Mouse (Mus musculus): ENCODE data around the gene Haspin. TPM values are rescaled to one million over a fixed set of nuclear protein-coding genes. Genes with fewer than 3 reads are reported as not detected.

Gene Haspin
- polyA plus RNA-seq, 1 experiment from 2014 or later = 4.0 TPM

DNA sequence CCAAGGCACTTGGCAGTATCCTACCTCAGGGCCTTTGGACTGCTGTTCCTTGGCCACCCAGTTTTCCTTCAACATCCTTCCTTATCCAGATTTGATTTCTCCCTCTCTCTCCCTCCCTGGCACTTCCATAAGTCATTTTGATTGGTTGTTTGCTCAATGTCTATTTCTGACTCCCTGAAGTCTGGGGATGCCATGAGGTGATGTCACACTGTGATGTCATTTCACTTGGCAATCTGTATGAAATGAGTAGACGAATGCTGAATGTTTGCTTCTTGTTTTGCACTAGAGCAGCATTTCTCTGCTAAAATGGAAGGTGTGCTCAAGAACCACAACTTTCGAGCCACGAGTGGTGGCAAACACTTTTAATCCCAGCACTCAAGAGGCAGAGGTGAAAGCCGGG, 23.5 kb upstream of the Haspin start:
- Histone ChIP-seq H3K4me3 (ENCODE audit: inconsistent target) (no peak overlapping the region), H3K27ac (no peak overlapping the region), H3K79me2 (ENCODE audit: inconsistent target) (no peaks in the 10 kb centered on the region), H3K36me3 (ENCODE audit: inconsistent target) (no peaks in the 10 kb centered on the region)
- WGBS (ENCODE audit: missing documents) = 80% methylated on average over 4 of the region's 4 CpGs

DNA sequence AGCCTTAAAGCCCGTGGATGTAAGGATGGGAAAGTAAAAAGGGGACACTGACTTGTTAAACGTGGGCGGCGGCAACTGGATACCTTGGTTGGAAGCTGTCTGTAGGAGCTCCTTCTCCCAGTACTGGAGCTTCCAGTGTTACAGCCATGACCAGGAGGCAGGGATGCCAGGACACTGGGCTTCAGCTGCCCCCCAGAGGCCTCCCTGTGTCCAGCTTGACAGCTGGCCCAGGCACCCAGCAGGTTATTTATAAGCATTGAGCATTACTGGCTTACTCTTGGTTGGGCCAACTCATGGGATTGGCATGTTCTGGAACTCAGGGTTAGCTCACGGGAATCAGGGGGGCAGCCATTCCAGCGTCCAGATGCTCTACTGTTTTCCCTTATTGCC, 22.7 kb upstream of the Haspin start:
- 54% methylated on average over 6 of the region's 6 CpGs for WGBS (ENCODE audit: missing documents)
- Histone ChIP-seq H3K27ac (no peak overlapping the region), H3K4me3 (ENCODE audit: inconsistent target) (no peak overlapping the region), H3K79me2 (ENCODE audit: inconsistent target) (no peaks in the 10 kb centered on the region), H3K36me3 (ENCODE audit: inconsistent target) (no peaks in the 10 kb centered on the region)

DNA sequence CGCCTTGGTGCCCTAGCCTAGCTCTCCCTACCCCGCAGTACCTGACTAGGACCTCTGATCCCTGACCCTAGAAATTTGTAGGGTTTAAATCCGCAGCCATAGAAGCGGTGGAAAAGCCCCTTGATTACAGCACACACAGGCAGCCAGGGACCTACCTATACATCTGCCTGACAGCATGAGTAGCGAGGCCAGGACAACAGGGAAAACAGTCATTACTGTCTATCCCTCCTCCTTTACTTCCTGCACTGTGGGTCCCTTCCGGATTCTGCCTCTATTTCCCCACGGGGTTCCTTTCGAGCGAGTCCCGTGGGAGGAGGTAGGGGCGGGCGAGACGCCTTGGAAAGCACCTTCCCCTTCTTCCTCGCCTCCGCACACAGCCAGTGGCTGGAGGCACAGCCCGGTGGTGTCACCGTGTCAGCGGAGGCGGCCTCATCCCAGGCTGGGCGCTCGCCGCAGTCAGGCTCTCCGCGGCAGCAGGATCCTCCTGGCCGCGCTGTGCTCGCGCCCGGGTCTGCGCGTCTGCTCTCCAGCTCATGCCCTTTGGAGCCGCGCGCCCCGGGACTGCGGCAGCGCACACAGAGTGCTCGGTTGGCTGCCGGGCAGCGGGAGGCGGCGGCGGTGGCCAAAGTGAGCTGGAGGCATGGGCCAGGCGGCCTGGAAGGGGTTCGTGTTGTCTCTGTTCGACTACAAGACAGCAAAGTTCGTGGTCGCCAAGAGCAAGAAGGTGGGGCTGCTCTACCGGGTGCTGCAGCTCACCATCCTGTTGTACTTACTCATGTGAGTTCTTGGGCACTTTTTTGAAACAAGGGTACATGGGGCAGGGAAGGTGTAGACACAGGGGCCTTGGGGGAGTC, 22.1 kb upstream of the Haspin start, which contains the start of gene P2rx5:
TSS of gene P2rx5 (plus strand) at position 465 of the 854 bp plus-strand sequence.
- WGBS (ENCODE audit: missing documents) = 7% methylated on average over 48 of the region's 49 CpGs

DNA sequence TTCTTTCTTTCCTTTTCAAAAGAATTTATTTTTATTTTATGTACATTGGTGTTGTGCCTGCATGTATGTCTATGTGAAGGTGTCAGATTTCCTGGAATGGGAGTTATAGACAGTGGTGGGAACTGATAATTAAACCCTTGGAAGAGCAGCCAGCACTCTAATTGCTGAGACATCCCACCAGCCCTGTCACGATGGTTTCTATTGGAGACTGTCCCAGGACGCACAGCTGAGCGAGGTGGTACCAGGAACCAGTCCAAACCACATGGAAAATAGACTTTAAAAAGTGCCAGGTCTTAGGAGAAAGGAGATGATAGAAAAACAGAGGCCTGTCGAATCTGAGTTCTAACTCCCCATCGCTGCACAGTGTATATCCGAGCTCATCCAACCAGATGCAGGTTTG, 17.0 kb upstream of the Haspin start:
- 85% methylated on average over 6 of the region's 6 CpGs for WGBS (ENCODE audit: missing documents)

More for the DNA sequence above, 22.1 kb upstream of the Haspin start, which contains the start of gene P2rx5:
- no peak within 1 kb of the TSS for H3K27ac ChIP-seq
- no peaks in the 10 kb centered on the region for H3K79me2 ChIP-seq (ENCODE audit: inconsistent target)
- no peaks in the 10 kb centered on the region for H3K36me3 ChIP-seq (ENCODE audit: inconsistent target)
- no peak within 1 kb of the TSS for H3K4me3 ChIP-seq (ENCODE audit: inconsistent target)

DNA sequence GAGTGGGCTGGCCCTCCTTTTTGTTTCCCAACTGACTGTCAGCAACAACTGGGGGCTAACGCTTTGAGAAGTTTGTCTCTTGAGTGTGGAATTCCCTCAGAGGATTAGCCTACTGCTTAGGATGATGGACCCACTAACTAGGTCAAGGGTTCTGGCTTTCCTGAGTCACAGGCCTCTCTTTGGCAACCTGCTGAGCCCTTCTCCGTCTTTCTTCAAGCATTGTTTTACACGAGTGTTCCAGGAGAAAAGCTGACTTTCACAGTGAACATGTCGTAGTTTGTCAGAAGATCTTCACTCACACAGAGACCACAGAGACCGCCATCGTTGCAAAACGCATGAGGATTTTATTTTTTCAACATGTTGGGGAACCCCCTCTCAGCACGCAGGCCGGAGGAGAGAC, 10.1 kb upstream of the Haspin start:
- Histone ChIP-seq H3K36me3 (ENCODE audit: inconsistent target) (no peaks in the 10 kb centered on the region), H3K27ac (no peak overlapping the region), H3K4me3 (ENCODE audit: inconsistent target) (no peak overlapping the region), H3K79me2 (ENCODE audit: inconsistent target) (no peaks in the 10 kb centered on the region)
- 80% methylated on average over 9 of the region's 9 CpGs for WGBS (ENCODE audit: missing documents)

More for the DNA sequence above, 17.0 kb upstream of the Haspin start:
- Histone ChIP-seq H3K27ac (no peak overlapping the region), H3K36me3 (ENCODE audit: inconsistent target) (no peaks in the 10 kb centered on the region), H3K4me3 (ENCODE audit: inconsistent target) (no peak overlapping the region), H3K79me2 (ENCODE audit: inconsistent target) (no peaks in the 10 kb centered on the region)

DNA sequence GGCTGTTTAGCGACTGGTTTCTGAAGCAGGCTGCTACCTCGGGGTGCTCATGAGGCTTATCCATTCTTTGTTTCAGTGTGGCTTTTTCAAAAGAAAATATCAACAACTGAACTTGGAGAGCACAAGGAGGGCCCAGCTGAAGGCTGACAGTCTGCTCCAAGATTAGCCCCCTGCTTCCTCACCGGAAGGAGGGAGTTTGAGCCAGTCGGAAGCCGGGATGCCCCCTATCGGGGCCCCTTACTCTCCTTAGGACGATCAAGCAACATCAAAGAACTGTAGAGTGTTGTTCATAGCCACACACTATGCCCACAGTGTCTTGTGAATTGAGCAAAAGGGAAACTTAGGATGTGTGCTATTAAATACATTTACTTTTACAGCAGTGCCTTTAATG, 8.9 kb upstream of the Haspin start:
- Histone ChIP-seq H3K4me3 (ENCODE audit: inconsistent target) (no peak overlapping the region), H3K79me2 (ENCODE audit: inconsistent target) (no peaks in the 10 kb centered on the region), H3K27ac (no peak overlapping the region), H3K36me3 (ENCODE audit: inconsistent target) (no peaks in the 10 kb centered on the region)
- 86% methylated on average over 7 of the region's 7 CpGs for WGBS (ENCODE audit: missing documents)

GRCm38 (mm10) chr11:73146026-73146974, 8.2 kb upstream of the Haspin start:
- Histone ChIP-seq H3K79me2 (ENCODE audit: inconsistent target) (no peaks in the 10 kb centered on the region), H3K27ac (no peak overlapping the region), H3K4me3 (ENCODE audit: inconsistent target) (no peak overlapping the region), H3K36me3 (ENCODE audit: inconsistent target) (no peaks in the 10 kb centered on the region)
- WGBS (ENCODE audit: missing documents) = 92% methylated on average over 11 of the region's 11 CpGs

GRCm38 (mm10) chr11:73144261-73144681, 6.2 kb upstream of the Haspin start:
- H3K36me3 ChIP-seq (ENCODE audit: inconsistent target) = no peaks in the 10 kb centered on the region
- no peak overlapping the region for H3K4me3 ChIP-seq (ENCODE audit: inconsistent target)
- no peaks in the 10 kb centered on the region for H3K79me2 ChIP-seq (ENCODE audit: inconsistent target)
- no peak overlapping the region for H3K27ac ChIP-seq
- 100% methylated on average over 1 of the region's 1 CpGs for WGBS (ENCODE audit: missing documents)

DNA sequence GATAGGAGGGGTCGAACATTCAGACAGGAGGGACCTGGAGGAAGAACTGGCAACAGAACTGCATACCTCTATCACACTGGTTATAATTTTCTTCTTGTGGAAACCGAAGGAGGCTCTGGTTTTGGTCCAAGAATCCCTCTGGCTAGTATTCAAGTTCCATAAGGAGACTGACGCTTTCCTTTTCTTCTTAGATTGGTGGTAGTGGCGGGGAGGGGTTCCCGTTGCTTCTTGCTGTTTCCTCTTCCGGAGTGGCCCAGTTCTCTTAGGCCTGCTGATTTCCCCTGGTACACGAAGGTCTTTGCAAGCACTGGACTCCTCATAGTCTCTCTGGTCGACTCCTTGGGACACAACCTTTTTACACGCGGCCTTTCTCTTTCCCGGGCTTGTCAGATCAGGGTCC, 978 bp downstream of the Haspin start:
- Histone ChIP-seq H3K27ac (peak overlapping the region; percentile 58), H3K4me3 (ENCODE audit: inconsistent target) (peak overlapping the region; percentile 70), H3K36me3 (ENCODE audit: inconsistent target) (no peaks in the 10 kb centered on the region), H3K79me2 (ENCODE audit: inconsistent target) (peaks cover 56% of the 10 kb centered on the region)
- 3% methylated on average over 11 of the region's 11 CpGs for WGBS (ENCODE audit: missing documents)

- no peaks in the 10 kb centered on the region for H3K36me3 ChIP-seq (ENCODE audit: inconsistent target)
- peak overlapping the region; percentile 58 for H3K27ac ChIP-seq
- H3K79me2 ChIP-seq (ENCODE audit: inconsistent target) = peaks cover 60% of the 10 kb centered on the region
- H3K4me3 ChIP-seq (ENCODE audit: inconsistent target) = peak overlapping the region; percentile 70
- WGBS (ENCODE audit: missing documents) = 26% methylated on average over 6 of the region's 6 CpGs
Measured at GRCm38 (mm10) chr11:73136587-73136986, 1.5 kb downstream of the Haspin start.

DNA sequence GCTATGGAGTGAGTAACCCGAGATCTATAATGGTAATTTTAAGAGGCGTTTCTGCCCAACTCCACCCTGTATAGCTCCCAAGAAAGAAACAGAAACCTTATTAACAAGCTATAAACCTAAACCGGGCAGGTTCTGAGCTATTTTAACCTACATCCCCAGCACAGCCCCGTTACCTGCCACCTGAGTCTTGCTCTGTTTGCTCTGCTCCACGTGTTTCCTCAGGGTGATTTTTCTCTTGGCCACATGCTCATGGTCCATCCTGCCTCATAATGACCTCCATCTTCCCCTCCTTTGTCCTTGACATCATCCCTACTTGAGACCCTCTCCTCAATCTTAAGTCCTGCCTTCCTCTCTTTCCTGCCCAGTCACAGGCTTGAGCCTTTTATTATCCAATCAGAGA, 3.9 kb downstream of the Haspin start:
- Histone ChIP-seq H3K27ac (no peak overlapping the region), H3K4me3 (ENCODE audit: inconsistent target) (no peak overlapping the region), H3K79me2 (ENCODE audit: inconsistent target) (peaks cover 73% of the 10 kb centered on the region), H3K36me3 (ENCODE audit: inconsistent target) (no peaks in the 10 kb centered on the region)
- 87% methylated on average over 5 of the region's 5 CpGs for WGBS (ENCODE audit: missing documents)

GRCm38 (mm10) chr11:73132999-73133398, 5.1 kb downstream of the Haspin start:
- no peak overlapping the region for H3K4me3 ChIP-seq (ENCODE audit: inconsistent target)
- H3K79me2 ChIP-seq (ENCODE audit: inconsistent target) = peaks cover 73% of the 10 kb centered on the region
- H3K27ac ChIP-seq = no peak overlapping the region
- WGBS (ENCODE audit: missing documents) = 28% methylated on average over 6 of the region's 6 CpGs
- no peaks in the 10 kb centered on the region for H3K36me3 ChIP-seq (ENCODE audit: inconsistent target)

DNA sequence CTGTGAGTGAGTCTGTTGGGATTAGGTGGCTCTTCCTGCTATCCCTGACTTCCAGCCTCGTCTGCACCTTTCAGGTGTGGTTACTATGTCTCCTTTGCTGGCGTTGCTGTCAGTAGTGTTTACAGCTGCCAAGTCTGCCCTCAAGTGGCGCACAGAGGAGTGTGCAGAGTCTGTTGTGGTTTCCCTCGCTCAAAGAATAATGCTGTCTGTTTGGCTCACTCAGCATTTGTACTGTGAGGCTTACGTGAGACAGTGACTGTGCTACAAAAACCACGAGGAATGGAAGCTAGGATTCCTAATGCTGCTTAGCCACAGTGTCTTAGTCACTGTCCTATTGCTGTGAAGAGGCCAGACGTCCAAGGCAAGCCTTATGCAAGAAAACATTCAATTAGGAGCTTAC, 7.1 kb downstream of the Haspin start:
- H3K4me3 ChIP-seq (ENCODE audit: inconsistent target) = no peak overlapping the region
- WGBS (ENCODE audit: missing documents) = 27% methylated on average over 7 of the region's 7 CpGs
- no peaks in the 10 kb centered on the region for H3K36me3 ChIP-seq (ENCODE audit: inconsistent target)
- H3K27ac ChIP-seq = 0 out of 2 replicates have a peak overlapping the region, but pooled peaks have one; percentile 14
- H3K79me2 ChIP-seq (ENCODE audit: inconsistent target) = peaks cover 64% of the 10 kb centered on the region

- Histone ChIP-seq H3K4me3 (ENCODE audit: inconsistent target) (no peak overlapping the region), H3K36me3 (ENCODE audit: inconsistent target) (no peaks in the 10 kb centered on the region), H3K79me2 (ENCODE audit: inconsistent target) (peaks cover 21% of the 10 kb centered on the region; the same call in 1 of the 2 replicates), H3K27ac (no peak overlapping the region)
- 88% methylated on average over 6 of the region's 6 CpGs for WGBS (ENCODE audit: missing documents)
Measured at GRCm38 (mm10) chr11:73126495-73126894, 11.6 kb downstream of the Haspin start.

DNA sequence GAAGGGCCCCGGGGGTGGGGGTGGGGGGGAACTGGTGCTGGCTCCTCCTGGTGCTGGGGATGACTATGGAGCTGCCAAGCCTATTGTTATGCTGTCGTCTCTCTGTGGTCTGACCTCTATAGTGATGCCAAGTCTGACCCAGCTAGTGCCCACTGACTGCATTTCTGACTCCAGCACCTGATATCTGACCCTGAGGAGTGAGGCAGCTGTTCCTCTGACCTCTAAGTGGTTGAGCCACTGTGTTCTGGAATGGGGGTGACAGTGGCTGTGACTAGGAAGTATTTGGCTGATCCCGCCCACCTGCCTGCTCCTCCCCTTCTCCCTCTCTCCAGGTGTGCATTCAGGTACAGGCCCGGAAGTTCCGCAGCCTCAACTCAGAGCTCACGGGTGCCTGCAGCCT, 26.7 kb downstream of the Haspin start:
- 88% methylated on average over 6 of the region's 6 CpGs for WGBS (ENCODE audit: missing documents)
- Histone ChIP-seq H3K27ac (no peak overlapping the region), H3K36me3 (ENCODE audit: inconsistent target) (no peaks in the 10 kb centered on the region)

More for the DNA sequence above, 26.7 kb downstream of the Haspin start:
- Histone ChIP-seq H3K79me2 (ENCODE audit: inconsistent target) (no peaks in the 10 kb centered on the region), H3K4me3 (ENCODE audit: inconsistent target) (no peak overlapping the region)

Data from macrophage (primary cell).